Mouse (Mus musculus): ENCODE measurements at regions not wholly inside any gene's neighbourhood (a gene's known extent, or its start where the extent isn't known, plus 50 kb on each side); places are given as distances from the start of the nearest gene placed in this dataset.

GRCm38 (mm10) chr14:8935121-8935520 lies 269.1 kb upstream of the 4930452B06Rik start:
- DNase-seq = peak in 1 of 2 experiments; percentile 19

All from lung, adult 18-20 months (tissue).